Mouse (Mus musculus) testis, adult 2 months (tissue): Measurements from ENCODE around the gene Gm20388.

Experiments used
- CTCF ChIP-seq: fragments of 200-500 bp; IDR thresholded peaks from 2 replicates; pipeline ENCODE4 v1.5.1; 2012; ENCODE audit warnings: low read depth, mild to moderate bottlenecking, inconsistent platforms, low read length, moderate library complexity; ENCODE audit not compliant: control insufficient read depth, insufficient read depth, insufficient replicate concordance
- POLR2A ChIP-seq: fragments of 200-500 bp; IDR thresholded peaks from 2 replicates; pipeline ENCODE4 v1.6.1; 2012; ENCODE audit warnings: low read depth, mild to moderate bottlenecking, inconsistent platforms, low read length, moderate library complexity; ENCODE audit not compliant: control insufficient read depth

- TF ChIP-seq CTCF (no peak), POLR2A (no peak)
Observed at GRCm38 (mm10) chr8:122322792-122323191, 2412.2 kb downstream of the Gm20388 start.
